13 mouse cellular contexts compared by ENCODE assay signal in genomic region chr17:36058362-36058761, GRCm38 (mm10). TPM values are rescaled to one million over a fixed set of nuclear protein-coding genes. Genes with fewer than 3 reads are reported as not detected.
"Had no signal": no experiment of that assay in that cellular context is flagged by ENCODE, and none has a peak within 500 bp of the region (broad histone marks: within the 10 kb centered on the region; RNA-seq: fewer than 3 reads in every experiment).

Gene Gm11127 (minus strand): TSS chr17:36058371.

RNA-seq across cellular contexts. Expression of gene Gm11127, which starts in this region (rescaled TPM):
- total RNA-seq: megakaryocyte progenitor cell, adult 5-6 weeks; neutrophil, adult 5-6 weeks had no signal
- polyA plus RNA-seq: hindbrain, embryonic 15.5 days; kidney, embryonic 16.5 days; limb, embryonic 10.5 days; liver, embryonic 11.5 days; liver, embryonic 15.5 days; lung, adult 2 months; lung, postnatal 0 days; midbrain, embryonic 10.5 days; midbrain, embryonic 14.5 days; neural tube, embryonic 12.5 days; stomach, embryonic 14.5 days had no signal
